Mouse (Mus musculus): ENCODE data around the gene Cxcl10. TPM values are rescaled to one million over a fixed set of nuclear protein-coding genes. Genes with fewer than 3 reads are reported as not detected.

Cxcl10 gene
- 1 to 10 TPM in 3 of 4 experiments, not detected in 1; 1.2 to 5.2 (median 4.2) TPM for total RNA-seq (2022)

- no peak for DNase-seq (ENCODE audit: low spot score in 2 of 2)
Measured at GRCm38 (mm10) chr5:92348794-92349413, at the start of gene Cxcl10. Gene Cxcl10 (minus strand): TSS chr5:92348889.

- DNase-seq (ENCODE audit: low spot score in 2 of 2) = peak in 1 of 2 experiments; percentile 70
Measured at GRCm38 (mm10) chr5:92398153-92398552, 49.5 kb upstream of the Cxcl10 start.

- DNase-seq (ENCODE audit: low spot score in 2 of 2) = no peak
Measured at GRCm38 (mm10) chr5:92396476-92396875, 47.8 kb upstream of the Cxcl10 start.

GRCm38 (mm10) chr5:92395764-92396163 is 47.1 kb upstream of the Cxcl10 start:
- DNase-seq (ENCODE audit: low spot score in 2 of 2) = no peak

- no peak for DNase-seq (ENCODE audit: low spot score in 2 of 2)
Measured at GRCm38 (mm10) chr5:92393863-92394262, 45.2 kb upstream of the Cxcl10 start.

GRCm38 (mm10) chr5:92392542-92392941 is 43.9 kb upstream of the Cxcl10 start:
- no peak for DNase-seq (ENCODE audit: low spot score in 2 of 2)

GRCm38 (mm10) chr5:92390615-92391014 is 41.9 kb upstream of the Cxcl10 start:
- DNase-seq (ENCODE audit: low spot score in 2 of 2) = no peak

GRCm38 (mm10) chr5:92389977-92390376 is 41.3 kb upstream of the Cxcl10 start:
- no peak for DNase-seq (ENCODE audit: low spot score in 2 of 2)

- no peak for DNase-seq (ENCODE audit: low spot score in 2 of 2)
Measured at GRCm38 (mm10) chr5:92387433-92387832, 38.7 kb upstream of the Cxcl10 start.

GRCm38 (mm10) chr5:92386643-92387042 is 38.0 kb upstream of the Cxcl10 start:
- DNase-seq (ENCODE audit: low spot score in 2 of 2) = no peak

GRCm38 (mm10) chr5:92386102-92386501 is 37.4 kb upstream of the Cxcl10 start:
- DNase-seq (ENCODE audit: low spot score in 2 of 2) = no peak

- DNase-seq (ENCODE audit: low spot score in 2 of 2) = no peak
Measured at GRCm38 (mm10) chr5:92384855-92385254, 36.2 kb upstream of the Cxcl10 start.

- DNase-seq (ENCODE audit: low spot score in 2 of 2) = no peak
Measured at GRCm38 (mm10) chr5:92383747-92384146, 35.1 kb upstream of the Cxcl10 start.

GRCm38 (mm10) chr5:92382349-92382679 is 33.6 kb upstream of the Cxcl10 start:
- DNase-seq (ENCODE audit: low spot score in 2 of 2) = no peak

- peak; percentile 56 to 87 for DNase-seq (ENCODE audit: low spot score in 2 of 2)
Measured at GRCm38 (mm10) chr5:92381550-92382348, 33.1 kb upstream of the Cxcl10 start.

- DNase-seq (ENCODE audit: low spot score in 2 of 2) = no peak
Measured at GRCm38 (mm10) chr5:92376795-92377405, 28.2 kb upstream of the Cxcl10 start.

- DNase-seq (ENCODE audit: low spot score in 2 of 2) = no peak
Measured at GRCm38 (mm10) chr5:92375368-92375767, 26.7 kb upstream of the Cxcl10 start.

GRCm38 (mm10) chr5:92374721-92375142 is 26.0 kb upstream of the Cxcl10 start:
- no peak for DNase-seq (ENCODE audit: low spot score in 2 of 2)

- no peak for DNase-seq (ENCODE audit: low spot score in 2 of 2)
Measured at GRCm38 (mm10) chr5:92372605-92373004, 23.9 kb upstream of the Cxcl10 start.

- DNase-seq (ENCODE audit: low spot score in 2 of 2) = no peak
Measured at GRCm38 (mm10) chr5:92371361-92371976, 22.8 kb upstream of the Cxcl10 start.

GRCm38 (mm10) chr5:92370891-92371290 is 22.2 kb upstream of the Cxcl10 start:
- DNase-seq (ENCODE audit: low spot score in 2 of 2) = no peak

- no peak for DNase-seq (ENCODE audit: low spot score in 2 of 2)
Measured at GRCm38 (mm10) chr5:92370392-92370791, 21.7 kb upstream of the Cxcl10 start.

All from layer of hippocampus, adult 8-10 months (tissue).